Mouse (Mus musculus): Measurements from ENCODE around the gene Cdk6. TPM values are rescaled to one million over a fixed set of nuclear protein-coding genes. Genes with fewer than 3 reads are reported as not detected.
"Not testable (repeated sequence)": the region's sequence is repeated elsewhere in the genome, so short reads cannot be mapped to it uniquely, and the experiment has no call there.

Cdk6 gene
- total and polyA plus RNA-seq, 2 experiments from 2014 or later, result 9.4 to 19.8 TPM

DNA sequence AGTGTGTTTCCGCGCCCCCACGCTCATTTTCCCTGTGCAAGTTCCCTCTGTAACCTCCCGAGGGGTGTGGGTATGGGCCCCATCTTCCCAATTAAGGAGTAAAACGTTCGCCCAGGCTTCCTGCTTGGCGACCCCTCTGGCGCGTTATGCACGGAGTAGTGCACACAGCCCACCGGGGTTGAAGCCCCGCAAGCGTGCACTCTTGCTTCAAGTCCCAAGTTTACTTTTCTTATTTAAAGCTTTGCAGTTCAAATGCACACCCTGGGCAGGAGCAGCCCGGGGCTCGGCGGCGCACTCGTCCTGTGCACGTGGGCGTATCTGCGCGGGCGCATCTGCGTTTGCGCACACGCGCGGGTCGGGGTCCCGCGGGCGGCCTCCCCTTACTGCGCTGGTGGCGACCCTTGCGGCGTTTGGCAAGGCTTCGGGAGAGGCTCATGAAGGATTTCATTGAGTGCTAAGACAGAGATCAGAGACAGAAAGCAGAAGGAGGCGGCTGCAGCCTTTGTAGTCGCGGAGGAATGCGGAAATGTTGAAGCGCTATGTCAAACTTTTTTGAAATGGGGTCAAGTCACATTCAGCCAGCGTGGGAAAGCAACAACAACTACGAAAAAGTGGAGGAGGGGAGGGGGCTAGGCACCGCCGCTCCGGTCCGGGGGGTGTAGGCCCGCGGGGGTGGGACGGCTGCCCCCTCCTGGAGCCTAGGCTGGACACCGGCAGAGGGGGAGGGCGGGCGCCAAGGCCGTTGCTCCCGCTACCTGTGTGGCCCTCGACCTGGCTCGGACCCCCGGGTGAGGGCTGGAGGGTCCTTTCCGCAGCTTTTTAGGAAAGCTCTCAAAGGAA is 866 bp downstream of the Cdk6 start:
- Histone ChIP-seq H3K27ac (ENCODE audit: low read depth, low read length) (peak overlapping the region; percentile 4), H3K9me3 (ENCODE audit: low read length) (no peaks in the 10 kb centered on the region), H3K4me3 (ENCODE audit: low read depth, low read length) (peak overlapping the region; percentile 53), H3K4me2 (ENCODE audit: low read depth) (peak overlapping the region; percentile 98), H3K9ac (0 out of 2 replicates have a peak overlapping the region, but pooled peaks have one; percentile 31), H3K4me1 (ENCODE audit: insufficient read depth) (no peaks in the 10 kb centered on the region), H3K27me3 (ENCODE audit: insufficient read depth, low read length) (no peaks in the 10 kb centered on the region), H3K36me3 (ENCODE audit: insufficient read depth) (no peaks in the 10 kb centered on the region)
- peak; percentile 30 for ATAC-seq
- WGBS, result under 1% methylated on average over 60 of the region's 60 CpGs
- no peak for TF ChIP-seq CTCF (IDR thresholded peaks at IDR 0.05; ENCODE audit: low read depth)
- peak; percentile 47 for DNase-seq

GRCm38 (mm10) chr5:3342771-3343565 is 1.7 kb downstream of the Cdk6 start:
- Histone ChIP-seq H3K27me3 (ENCODE audit: insufficient read depth, low read length) (no peaks in the 10 kb centered on the region), H3K4me2 (ENCODE audit: low read depth) (peak overlapping the region; percentile 98), H3K4me3 (ENCODE audit: low read depth, low read length) (peak overlapping the region; percentile 53), H3K4me1 (ENCODE audit: insufficient read depth) (no peaks in the 10 kb centered on the region), H3K36me3 (ENCODE audit: insufficient read depth) (no peaks in the 10 kb centered on the region), H3K9ac (peak overlapping the region; percentile 51), H3K27ac (ENCODE audit: low read depth, low read length) (peak overlapping the region; percentile 29; the same call in 1 of the 2 replicates), H3K9me3 (ENCODE audit: low read length) (no peaks in the 10 kb centered on the region)
- no peak for TF ChIP-seq CTCF (IDR thresholded peaks at IDR 0.05; ENCODE audit: low read depth)
- peak; percentile 36 for DNase-seq
- 1% methylated on average over 46 of the region's 46 CpGs for WGBS
- ATAC-seq, result peak; percentile 25; the same call in 1 of the 2 replicates

DNA sequence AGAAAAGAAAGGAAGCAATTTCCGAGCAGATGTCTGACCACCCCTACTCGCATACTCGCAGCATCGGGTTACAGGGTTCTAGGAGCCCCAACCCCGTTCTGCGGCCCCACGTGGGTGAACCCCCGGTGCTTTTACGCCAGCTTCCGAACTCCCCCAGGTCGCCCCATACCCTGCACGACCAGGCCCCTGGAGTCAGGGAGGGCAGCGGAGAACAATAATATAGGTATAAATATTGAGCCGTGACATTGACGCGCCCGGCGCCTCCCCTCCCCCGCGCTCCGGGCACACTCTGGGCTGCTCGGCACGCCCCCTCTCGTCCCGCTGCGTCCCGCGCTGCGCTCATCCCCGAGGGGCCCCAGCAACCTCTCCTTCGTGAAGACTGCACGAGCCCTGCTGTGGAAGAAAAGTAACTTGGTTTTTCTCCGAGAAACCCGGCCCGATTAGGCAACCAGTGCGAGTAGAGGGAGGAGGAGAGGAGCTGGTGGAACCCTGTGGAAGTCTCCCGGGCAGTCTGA is 2.3 kb downstream of the Cdk6 start:
- H3K4me2 ChIP-seq (ENCODE audit: low read depth), result peak overlapping the region; percentile 98
- no peaks in the 10 kb centered on the region for H3K27me3 ChIP-seq (ENCODE audit: insufficient read depth, low read length)
- H3K4me1 ChIP-seq (ENCODE audit: insufficient read depth), result no peaks in the 10 kb centered on the region
- peak overlapping the region; percentile 53 for H3K4me3 ChIP-seq (ENCODE audit: low read depth, low read length)
- no peaks in the 10 kb centered on the region for H3K36me3 ChIP-seq (ENCODE audit: insufficient read depth)
- H3K27ac ChIP-seq (ENCODE audit: low read depth, low read length), result peak overlapping the region; percentile 57; the same call in 1 of the 2 replicates
- DNase-seq (peak; percentile 66), ATAC-seq (peak; percentile 45)
- 0 out of 2 replicates have a peak, but pooled peaks have one; percentile 20 for TF ChIP-seq CTCF (IDR thresholded peaks at IDR 0.05; ENCODE audit: low read depth)
- under 1% methylated on average over 37 of the region's 37 CpGs for WGBS
- H3K9me3 ChIP-seq (ENCODE audit: low read length), result no peaks in the 10 kb centered on the region
- H3K9ac ChIP-seq, result peak overlapping the region; percentile 51

- Histone ChIP-seq H3K4me1 (ENCODE audit: insufficient read depth) (no peaks in the 10 kb centered on the region), H3K9me3 (ENCODE audit: low read length) (no peaks in the 10 kb centered on the region), H3K4me3 (ENCODE audit: low read depth, low read length) (peak overlapping the region; percentile 53), H3K4me2 (ENCODE audit: low read depth) (peak overlapping the region; percentile 98), H3K9ac (peak overlapping the region; percentile 51), H3K36me3 (ENCODE audit: insufficient read depth) (no peaks in the 10 kb centered on the region), H3K27me3 (ENCODE audit: insufficient read depth, low read length) (no peaks in the 10 kb centered on the region), H3K27ac (ENCODE audit: low read depth, low read length) (peak overlapping the region; percentile 57)
- peak; percentile 85 for TF ChIP-seq CTCF (IDR thresholded peaks at IDR 0.05; ENCODE audit: low read depth)
- WGBS, result 2% methylated on average over 57 of the region's 58 CpGs
- DNase-seq (peak; percentile 74), ATAC-seq (peak; percentile 72)
Measured at GRCm38 (mm10) chr5:3344081-3344631, 2.9 kb downstream of the Cdk6 start.

- 62% methylated on average over 4 of the region's 4 CpGs for WGBS
- H3K4me3 ChIP-seq (ENCODE audit: low read depth, low read length), result not testable (repeated sequence)
Measured at GRCm38 (mm10) chr5:3345540-3345939, 4.3 kb downstream of the Cdk6 start.

GRCm38 (mm10) chr5:3349393-3349792 is 8.1 kb downstream of the Cdk6 start:
- WGBS, result 60% methylated on average over 4 of the region's 4 CpGs
- not testable (repeated sequence) for DNase-seq; H3K36me3 ChIP-seq (ENCODE audit: insufficient read depth); H3K27ac ChIP-seq (ENCODE audit: low read depth, low read length); H3K9me3 ChIP-seq (ENCODE audit: low read length); ATAC-seq; H3K4me1 ChIP-seq (ENCODE audit: insufficient read depth); H3K4me2 ChIP-seq (ENCODE audit: low read depth); H3K9ac ChIP-seq; H3K27me3 ChIP-seq (ENCODE audit: insufficient read depth, low read length); H3K4me3 ChIP-seq (ENCODE audit: low read depth, low read length)

More at GRCm38 (mm10) chr5:3345540-3345939, 4.3 kb downstream of the Cdk6 start:
- H3K36me3 ChIP-seq (ENCODE audit: insufficient read depth); DNase-seq; H3K27ac ChIP-seq (ENCODE audit: low read depth, low read length); H3K9ac ChIP-seq; H3K4me1 ChIP-seq (ENCODE audit: insufficient read depth); H3K27me3 ChIP-seq (ENCODE audit: insufficient read depth, low read length); ATAC-seq; H3K9me3 ChIP-seq (ENCODE audit: low read length); H3K4me2 ChIP-seq (ENCODE audit: low read depth): not testable (repeated sequence)

DNA sequence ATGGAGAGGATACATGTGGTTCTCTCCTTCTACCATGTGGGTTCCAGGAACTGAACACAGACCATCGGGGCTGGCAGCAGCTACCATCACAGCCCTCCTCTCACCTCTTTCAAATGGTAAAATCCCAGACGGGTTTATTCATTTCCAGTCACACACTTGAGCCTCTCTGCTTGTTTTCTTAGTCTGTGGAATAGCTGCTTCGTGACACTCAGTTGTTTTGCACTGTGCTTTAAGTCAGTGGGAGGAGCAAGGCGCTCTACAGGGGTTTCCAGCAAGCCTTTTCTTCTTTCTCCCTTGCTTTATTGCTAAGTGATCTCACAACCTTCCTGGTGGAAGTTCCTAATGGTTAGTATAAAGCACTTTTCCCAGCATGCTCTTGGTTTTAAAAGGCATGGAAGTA is 10.6 kb downstream of the Cdk6 start:
- H3K4me1 ChIP-seq (ENCODE audit: insufficient read depth); H3K27ac ChIP-seq (ENCODE audit: low read depth, low read length); H3K27me3 ChIP-seq (ENCODE audit: insufficient read depth, low read length); H3K4me3 ChIP-seq (ENCODE audit: low read depth, low read length); H3K36me3 ChIP-seq (ENCODE audit: insufficient read depth); H3K9ac ChIP-seq; H3K9me3 ChIP-seq (ENCODE audit: low read length); DNase-seq; H3K4me2 ChIP-seq (ENCODE audit: low read depth); ATAC-seq: not testable (repeated sequence)
- WGBS, result 33% methylated on average over 4 of the region's 4 CpGs

Data from forebrain, postnatal 0 days (tissue).